Mouse (Mus musculus) bone marrow, adult 2 months (tissue): ENCODE results near the gene Aifm2. TPM values are rescaled to one million over a fixed set of nuclear protein-coding genes. Genes with fewer than 3 reads are reported as not detected.
A peak's percentile ranks its signal among the peaks of the same experiment; 100 is the strongest.

Experiments used
- H3K27ac ChIP-seq: fragments of 200-500 bp; 2 replicates; pipeline ENCODE4 v1.5.1; 2012; ENCODE audit warnings: low read depth, mild to moderate bottlenecking, control low read depth, inconsistent platforms, low read length; ENCODE audit not compliant: control insufficient read depth, poor library complexity, insufficient read depth
- H3K4me1 ChIP-seq: fragments of 200-500 bp; 2 replicates; pipeline ENCODE4 v1.6.1; 2011; ENCODE audit warnings: low read length; ENCODE audit not compliant: control insufficient read depth, insufficient read depth
- H3K4me3 ChIP-seq: fragments of 200-500 bp; replicated peaks from 2 replicates; pipeline ENCODE3; 2011; ENCODE audit warnings: mild to moderate bottlenecking, low read depth, low read length, control low read depth; ENCODE audit not compliant: control insufficient read depth
- CTCF ChIP-seq: fragments of 200-500 bp; IDR thresholded peaks from 2 replicates; pipeline ENCODE4 v1.5.1; 2011; ENCODE audit warnings: low read length, control low read depth; ENCODE audit not compliant: control insufficient read depth, insufficient read depth
- POLR2A ChIP-seq: fragments of 200-500 bp; IDR thresholded peaks from 2 replicates; pipeline ENCODE4 v1.6.1; 2011; ENCODE audit warnings: low read depth, mild to moderate bottlenecking, control low read depth, low read length, borderline replicate concordance; ENCODE audit not compliant: control insufficient read depth
- WGBS: fragments of 180-500 bp; shearing (Covaris S2); methylation state at CpG from one replicate; pipeline ENCODE4 v1.1.7; 2018; 5-methylcytosine and 5-hydroxymethylcytosine counted together
- polyA plus RNA-seq: library from polyadenylated mRNA; stranded (reverse); fragments of >200 nt; gene quantifications from 2 replicates; pipeline ENCODE4 v1.2.4, GENCODE M21; 2011; ENCODE audit warnings: low replicate concordance; ENCODE audit not compliant: missing spikeins, insufficient read depth, insufficient read length

The Aifm2 gene
- polyA plus RNA-seq, 1 experiment: 14.9 TPM

GRCm38 (mm10) chr10:61742336-61742735 is 27.3 kb downstream of the Aifm2 start:
- TF ChIP-seq POLR2A (no peak), CTCF (no peak)
- WGBS: 88% methylated on average over 8 of the region's 8 CpGs
- Histone ChIP-seq H3K4me3 (no peak overlapping the region), H3K27ac (no peak overlapping the region), H3K4me1 (no peaks in the 10 kb centered on the region; the same call in 1 of the 2 replicates)

- Histone ChIP-seq H3K4me1 (no peaks in the 10 kb centered on the region; the same call in 1 of the 2 replicates), H3K4me3 (no peak overlapping the region), H3K27ac (no peak overlapping the region)
- TF ChIP-seq POLR2A (no peak), CTCF (peak; percentile 55)
- WGBS: 86% methylated on average over 4 of the region's 4 CpGs
Observed at GRCm38 (mm10) chr10:61745133-61745532, 30.1 kb downstream of the Aifm2 start.

GRCm38 (mm10) chr10:61747302-61747701 is 32.2 kb downstream of the Aifm2 start:
- WGBS: 88% methylated on average over 13 of the region's 13 CpGs

GRCm38 (mm10) chr10:61750014-61750413 is 35.0 kb downstream of the Aifm2 start:
- Histone ChIP-seq H3K4me3 (no peak overlapping the region), H3K27ac (no peak overlapping the region), H3K4me1 (no peaks in the 10 kb centered on the region; the same call in 1 of the 2 replicates)
- WGBS: 88% methylated on average over 9 of the region's 9 CpGs
- TF ChIP-seq POLR2A (no peak), CTCF (no peak)

More at GRCm38 (mm10) chr10:61747302-61747701, 32.2 kb downstream of the Aifm2 start:
- Histone ChIP-seq H3K4me3 (no peak overlapping the region), H3K4me1 (no peaks in the 10 kb centered on the region; the same call in 1 of the 2 replicates), H3K27ac (no peak overlapping the region)
- TF ChIP-seq POLR2A (no peak), CTCF (no peak)

- Histone ChIP-seq H3K27ac (0 out of 2 replicates have a peak overlapping the region, but pooled peaks have one; percentile 30), H3K4me3 (peak overlapping the region; percentile 35)
- WGBS: 20% methylated on average over 20 of the region's 20 CpGs
Observed at GRCm38 (mm10) chr10:61751534-61752219, 36.6 kb downstream of the Aifm2 start.

GRCm38 (mm10) chr10:61753071-61753470 is 38.0 kb downstream of the Aifm2 start:
- H3K4me3 ChIP-seq: no peak overlapping the region
- no peaks in the 10 kb centered on the region; the same call in 1 of the 2 replicates for H3K4me1 ChIP-seq
- TF ChIP-seq POLR2A: no peak
- TF ChIP-seq CTCF: no peak
- H3K27ac ChIP-seq: no peak overlapping the region
- WGBS: 93% methylated on average over 23 of the region's 23 CpGs

More at GRCm38 (mm10) chr10:61751534-61752219, 36.6 kb downstream of the Aifm2 start:
- no peaks in the 10 kb centered on the region; the same call in 1 of the 2 replicates for H3K4me1 ChIP-seq
- TF ChIP-seq CTCF: no peak
- no peak for TF ChIP-seq POLR2A

GRCm38 (mm10) chr10:61757022-61757421 is 42.0 kb downstream of the Aifm2 start:
- 89% methylated on average over 14 of the region's 14 CpGs for WGBS
- no peaks in the 10 kb centered on the region for H3K4me1 ChIP-seq
- H3K27ac ChIP-seq: no peak overlapping the region
- H3K4me3 ChIP-seq: no peak overlapping the region
- TF ChIP-seq CTCF: no peak
- TF ChIP-seq POLR2A: no peak

- H3K4me3 ChIP-seq: no peak overlapping the region
- no peak for TF ChIP-seq POLR2A
- H3K27ac ChIP-seq: no peak overlapping the region
- no peaks in the 10 kb centered on the region for H3K4me1 ChIP-seq
- 82% methylated on average over 2 of the region's 2 CpGs for WGBS
Observed at GRCm38 (mm10) chr10:61758904-61759303, 43.8 kb downstream of the Aifm2 start.
